Mouse (Mus musculus): ENCODE data around the gene Cbr3. TPM values are rescaled to one million over a fixed set of nuclear protein-coding genes. Genes with fewer than 3 reads are reported as not detected.

Gene Cbr3
- polyA plus RNA-seq, 1 experiment = 11.5 TPM

- TF ChIP-seq SRF (IDR thresholded peaks at IDR 0.05; ENCODE audit: control insufficient read depth, insufficient read length, low read depth) = no peak
- peak in 1 of 3 experiments; percentile 37 for TF ChIP-seq MYOG (IDR thresholded peaks at IDR 0.05; ENCODE audit: control insufficient read depth in 1 of 3, insufficient read depth in 1 of 3, insufficient read length in 2 of 3, low read depth in 2 of 3)
- peak; percentile 85 for TF ChIP-seq POLR2A (IDR thresholded peaks at IDR 0.05; ENCODE audit: insufficient read length, low read depth)
- TF ChIP-seq MAX (IDR thresholded peaks at IDR 0.05; ENCODE audit: low read depth) = no peak
- no peak for TF ChIP-seq REST (IDR thresholded peaks at IDR 0.05; ENCODE audit: insufficient read depth, insufficient read length)
- no peak for TF ChIP-seq E2F4 (IDR thresholded peaks at IDR 0.05; ENCODE audit: insufficient read depth)
- TF ChIP-seq CEBPB (IDR thresholded peaks at IDR 0.05; ENCODE audit: insufficient read depth, poor library complexity, severe bottlenecking) = no peak
- TF ChIP-seq POLR2AphosphoS2 (IDR thresholded peaks at IDR 0.05; ENCODE audit: insufficient read length, low read depth) = peak; percentile 87
- peak in 1 of 3 experiments; percentile 41 for TF ChIP-seq MYOD1 (IDR thresholded peaks at IDR 0.05; ENCODE audit: control insufficient read depth in 1 of 3, insufficient read length in 2 of 3, low read depth in 2 of 3)
- TF ChIP-seq USF1 (IDR thresholded peaks at IDR 0.05; ENCODE audit: low read depth) = no peak
- no peak for TF ChIP-seq TCF12 (IDR thresholded peaks at IDR 0.05; ENCODE audit: insufficient read depth, poor library complexity, severe bottlenecking)
- Histone ChIP-seq H3K4me2 (ENCODE audit: low read depth) (peak within 1 kb of the TSS; percentile 98), H3ac (ENCODE audit: control insufficient read depth, insufficient read length) (peak within 1 kb of the TSS; percentile 63), H3K27me3 (ENCODE audit: control insufficient read depth, insufficient read depth, insufficient read length) (peaks cover 13% of the 10 kb centered on the region), H3K36me3 (ENCODE audit: control insufficient read depth, insufficient read depth) (no peaks in the 10 kb centered on the region), H3K4me3 (peak within 1 kb of the TSS; percentile 25), H3K79me2 (ENCODE audit: control insufficient read depth, insufficient read depth) (no peaks in the 10 kb centered on the region)
These were observed 28.6 kb downstream of the Cbr3 start, which contains the start of gene Dop1b for GRCm38 (mm10) chr16:93711411-93712188. Dop1b (plus strand) TSS chr16:93711904.

DNA sequence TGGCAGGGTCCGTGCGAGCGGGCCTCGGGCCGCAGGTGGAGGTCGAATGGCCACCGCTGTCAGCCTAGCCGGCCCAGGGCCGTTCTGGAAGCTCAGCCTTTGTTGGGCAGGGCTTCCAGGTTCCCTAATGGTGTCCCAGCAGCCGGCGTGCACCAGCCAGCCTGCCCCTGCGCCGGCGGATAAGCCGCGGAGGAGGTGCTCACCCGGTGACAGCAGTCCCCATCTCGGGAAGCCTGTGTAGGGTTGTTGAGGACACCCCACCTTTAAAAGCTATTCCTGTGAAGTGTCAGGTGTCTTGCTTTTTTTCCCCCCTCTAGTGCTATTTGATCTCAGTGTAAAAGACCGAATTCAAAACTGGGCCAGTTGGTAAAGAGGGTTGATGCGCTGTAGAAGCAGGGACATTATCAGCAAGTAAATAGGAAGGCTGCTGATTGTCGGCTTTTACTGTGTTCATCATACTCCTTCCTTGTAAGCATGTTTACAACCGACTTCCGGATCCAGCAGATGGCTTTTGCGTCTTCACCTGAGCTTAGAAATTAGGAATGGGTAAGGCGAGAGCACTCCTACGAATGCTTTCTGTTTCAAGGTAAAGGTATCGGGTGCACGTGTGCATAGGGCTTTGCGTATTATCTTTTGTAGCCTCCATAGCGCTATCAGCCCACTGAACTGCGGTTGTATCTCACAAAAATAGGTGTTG, 29.3 kb downstream of the Cbr3 start:
- Histone ChIP-seq H3K4me3 (peak overlapping the region; percentile 25), H3ac (ENCODE audit: control insufficient read depth, insufficient read length) (peak overlapping the region; percentile 63), H3K4me2 (ENCODE audit: low read depth) (peak overlapping the region; percentile 98), H3K79me2 (ENCODE audit: control insufficient read depth, insufficient read depth) (no peaks in the 10 kb centered on the region), H3K27me3 (ENCODE audit: control insufficient read depth, insufficient read depth, insufficient read length) (peaks cover 7% of the 10 kb centered on the region), H3K36me3 (ENCODE audit: control insufficient read depth, insufficient read depth) (no peaks in the 10 kb centered on the region)
- TF ChIP-seq E2F4 (IDR thresholded peaks at IDR 0.05; ENCODE audit: insufficient read depth) (no peak), MYOG (IDR thresholded peaks at IDR 0.05; ENCODE audit: control insufficient read depth in 1 of 3, insufficient read depth in 1 of 3, insufficient read length in 2 of 3, low read depth in 2 of 3) (peak in 1 of 3 experiments; percentile 0)

DNA sequence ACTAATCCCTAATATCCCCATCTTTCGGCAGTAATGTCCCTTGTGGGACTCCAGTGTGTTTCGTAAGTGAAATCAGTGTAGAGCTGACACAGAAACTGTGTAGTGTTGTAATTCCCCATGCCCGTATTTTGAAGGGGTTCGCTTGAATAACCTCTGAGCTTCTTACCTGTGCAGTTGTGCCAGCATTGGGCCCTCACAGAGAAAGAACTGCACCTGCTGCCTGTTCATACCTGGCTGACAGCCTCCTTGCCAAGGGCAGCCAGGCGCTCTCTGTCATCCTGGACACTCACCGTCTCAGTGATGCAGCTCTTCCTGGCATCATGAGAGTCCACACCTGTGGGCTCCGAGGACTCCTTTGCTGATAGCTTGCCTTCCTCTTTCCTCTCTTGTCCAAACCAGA, 30.0 kb downstream of the Cbr3 start:
- H3K27me3 ChIP-seq (ENCODE audit: control insufficient read depth, insufficient read depth, insufficient read length) = peaks cover 1% of the 10 kb centered on the region
- H3K4me2 ChIP-seq (ENCODE audit: low read depth) = peak overlapping the region; percentile 98
- no peaks in the 10 kb centered on the region for H3K79me2 ChIP-seq (ENCODE audit: control insufficient read depth, insufficient read depth)
- TF ChIP-seq POLR2AphosphoS2 (IDR thresholded peaks at IDR 0.05; ENCODE audit: insufficient read length, low read depth) (no peak), MAX (IDR thresholded peaks at IDR 0.05; ENCODE audit: low read depth) (no peak), CEBPB (IDR thresholded peaks at IDR 0.05; ENCODE audit: insufficient read depth, poor library complexity, severe bottlenecking) (no peak), MYOG (IDR thresholded peaks at IDR 0.05; ENCODE audit: control insufficient read depth in 1 of 3, insufficient read depth in 1 of 3, insufficient read length in 2 of 3, low read depth in 2 of 3) (no peak), USF1 (IDR thresholded peaks at IDR 0.05; ENCODE audit: low read depth) (no peak), SRF (IDR thresholded peaks at IDR 0.05; ENCODE audit: control insufficient read depth, insufficient read length, low read depth) (no peak), REST (IDR thresholded peaks at IDR 0.05; ENCODE audit: insufficient read depth, insufficient read length) (no peak), MYOD1 (IDR thresholded peaks at IDR 0.05; ENCODE audit: control insufficient read depth in 1 of 3, insufficient read length in 2 of 3, low read depth in 2 of 3) (no peak), E2F4 (IDR thresholded peaks at IDR 0.05; ENCODE audit: insufficient read depth) (no peak), TCF12 (IDR thresholded peaks at IDR 0.05; ENCODE audit: insufficient read depth, poor library complexity, severe bottlenecking) (no peak), TCF3 (IDR thresholded peaks at IDR 0.05; ENCODE audit: insufficient read length, low read depth) (no peak), POLR2A (IDR thresholded peaks at IDR 0.05; ENCODE audit: insufficient read length, low read depth) (no peak)
- H3K4me3 ChIP-seq = peak overlapping the region; percentile 25
- no peaks in the 10 kb centered on the region for H3K36me3 ChIP-seq (ENCODE audit: control insufficient read depth, insufficient read depth)
- H3ac ChIP-seq (ENCODE audit: control insufficient read depth, insufficient read length) = no peak overlapping the region

DNA sequence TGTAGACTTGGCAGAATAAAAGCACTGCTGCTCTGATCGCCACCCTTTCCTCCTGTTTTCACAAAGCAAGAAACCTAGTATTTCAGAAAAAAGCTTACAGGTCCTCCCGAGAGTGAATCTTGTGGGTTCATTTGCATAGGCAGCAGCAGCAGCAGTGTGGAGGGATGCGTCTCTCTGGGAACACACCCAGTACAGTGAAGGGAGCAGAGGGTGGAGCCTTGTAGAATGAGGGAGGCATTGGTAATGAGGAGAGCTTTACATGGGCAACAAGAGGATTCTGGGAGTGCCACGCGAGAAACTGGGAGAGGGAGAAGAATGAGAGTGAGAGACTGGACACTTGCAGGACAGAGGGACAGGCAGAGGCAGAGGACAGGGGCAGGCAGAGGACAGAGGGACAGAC, 31.4 kb downstream of the Cbr3 start:
- Histone ChIP-seq H3K4me3 (no peak overlapping the region), H3ac (ENCODE audit: control insufficient read depth, insufficient read length) (no peak overlapping the region), H3K4me2 (ENCODE audit: low read depth) (peak overlapping the region; percentile 20), H3K27me3 (ENCODE audit: control insufficient read depth, insufficient read depth, insufficient read length) (no peaks in the 10 kb centered on the region), H3K79me2 (ENCODE audit: control insufficient read depth, insufficient read depth) (no peaks in the 10 kb centered on the region), H3K36me3 (ENCODE audit: control insufficient read depth, insufficient read depth) (no peaks in the 10 kb centered on the region)
- no peak for TF ChIP-seq TCF3 (IDR thresholded peaks at IDR 0.05; ENCODE audit: insufficient read length, low read depth)
- TF ChIP-seq POLR2AphosphoS2 (IDR thresholded peaks at IDR 0.05; ENCODE audit: insufficient read length, low read depth) = no peak
- TF ChIP-seq REST (IDR thresholded peaks at IDR 0.05; ENCODE audit: insufficient read depth, insufficient read length) = no peak
- no peak for TF ChIP-seq MYOD1 (IDR thresholded peaks at IDR 0.05; ENCODE audit: control insufficient read depth in 1 of 3, insufficient read length in 2 of 3, low read depth in 2 of 3)
- no peak for TF ChIP-seq USF1 (IDR thresholded peaks at IDR 0.05; ENCODE audit: low read depth)
- TF ChIP-seq POLR2A (IDR thresholded peaks at IDR 0.05; ENCODE audit: insufficient read length, low read depth) = no peak

All from myocyte (in vitro differentiated cells).